Mouse (Mus musculus): ENCODE results near the gene Apc2.

DNA sequence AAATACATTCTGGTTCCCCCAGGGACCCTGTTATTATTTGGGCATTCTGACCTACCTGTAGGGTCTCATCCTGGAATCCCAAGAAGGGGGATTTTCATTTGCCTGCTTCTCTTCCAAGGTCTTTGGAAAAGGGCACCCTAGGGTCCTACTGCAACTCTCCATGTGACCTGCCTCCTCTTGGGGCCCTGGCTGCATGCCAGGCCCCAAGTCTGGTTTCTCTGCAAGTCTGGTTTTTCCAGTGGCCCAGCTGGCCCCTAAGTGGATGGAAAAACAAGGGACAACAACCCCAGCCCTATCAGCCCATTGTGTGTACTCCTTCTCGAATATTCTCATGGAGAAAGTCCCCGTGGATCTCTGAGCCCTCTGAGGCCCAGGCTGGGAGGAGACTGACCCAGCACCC is 35.1 kb downstream of the Apc2 start:
- TF ChIP-seq POLR2A (IDR thresholded peaks at IDR 0.05; ENCODE audit: insufficient read depth, low read depth, low read length) (no peak), EP300 (IDR thresholded peaks at IDR 0.05; ENCODE audit: insufficient read depth, low read depth, low read length) (no peak)
